Mouse (Mus musculus): ENCODE data around the gene Susd5.

GRCm38 (mm10) chr9:114073681-114074080 is 16.7 kb downstream of the Susd5 start:
- no peak for TF ChIP-seq CTCF (IDR thresholded peaks at IDR 0.05; ENCODE audit: control insufficient read depth, insufficient read depth, low read length)
- TF ChIP-seq POLR2A (IDR thresholded peaks at IDR 0.05; ENCODE audit: borderline replicate concordance, control insufficient read depth, low read depth, low read length): no peak

Data from bone marrow, adult 2 months (tissue).